Mouse (Mus musculus): ENCODE results near the gene Negr1. TPM values are rescaled to one million over a fixed set of nuclear protein-coding genes. Genes with fewer than 3 reads are reported as not detected.

Gene Negr1
- total RNA-seq, 4 experiments from 2014 or later: 0.41 to 0.94 (median 0.84) TPM

- no peak for DNase-seq (ENCODE audit: low spot score)
Observed at GRCm38 (mm10) chr3:156903925-156904576, 342.5 kb downstream of the Negr1 start.

- no peak for DNase-seq (ENCODE audit: low spot score)
Observed at GRCm38 (mm10) chr3:156912816-156913215, 351.2 kb downstream of the Negr1 start.

- no peak for DNase-seq (ENCODE audit: low spot score)
Observed at GRCm38 (mm10) chr3:156921369-156921768, 359.8 kb downstream of the Negr1 start.

- no peak for DNase-seq (ENCODE audit: low spot score)
Observed at GRCm38 (mm10) chr3:156923159-156923558, 361.6 kb downstream of the Negr1 start.

GRCm38 (mm10) chr3:156925102-156925501, 363.5 kb downstream of the Negr1 start:
- DNase-seq (ENCODE audit: low spot score): peak; percentile 0

GRCm38 (mm10) chr3:156928396-156929061, 366.9 kb downstream of the Negr1 start:
- DNase-seq (ENCODE audit: low spot score): peak; percentile 6

- DNase-seq (ENCODE audit: low spot score): no peak
Observed at GRCm38 (mm10) chr3:156929062-156929397, 367.4 kb downstream of the Negr1 start.

- DNase-seq (ENCODE audit: low spot score): no peak
Observed at GRCm38 (mm10) chr3:156929677-156930440, 368.3 kb downstream of the Negr1 start.

GRCm38 (mm10) chr3:156931011-156931410, 369.4 kb downstream of the Negr1 start:
- no peak for DNase-seq (ENCODE audit: low spot score)

GRCm38 (mm10) chr3:156931540-156931939, 369.9 kb downstream of the Negr1 start:
- DNase-seq (ENCODE audit: low spot score): no peak

- no peak for DNase-seq (ENCODE audit: low spot score)
Observed at GRCm38 (mm10) chr3:156934778-156935290, 373.2 kb downstream of the Negr1 start.

GRCm38 (mm10) chr3:156947404-156947803, 385.8 kb downstream of the Negr1 start:
- no peak for DNase-seq (ENCODE audit: low spot score)

GRCm38 (mm10) chr3:156952970-156953369, 391.4 kb downstream of the Negr1 start:
- no peak for DNase-seq (ENCODE audit: low spot score)

- no peak for DNase-seq (ENCODE audit: low spot score)
Observed at GRCm38 (mm10) chr3:156955094-156955493, 393.5 kb downstream of the Negr1 start.

- DNase-seq (ENCODE audit: low spot score): no peak
Observed at GRCm38 (mm10) chr3:156958640-156959039, 397.0 kb downstream of the Negr1 start.

- DNase-seq (ENCODE audit: low spot score): no peak
Observed at GRCm38 (mm10) chr3:156968764-156969163, 407.2 kb downstream of the Negr1 start.

- DNase-seq (ENCODE audit: low spot score): no peak
Observed at GRCm38 (mm10) chr3:156971104-156971503, 409.5 kb downstream of the Negr1 start.

- DNase-seq (ENCODE audit: low spot score): no peak
Observed at GRCm38 (mm10) chr3:156976816-156977215, 415.2 kb downstream of the Negr1 start.

- DNase-seq (ENCODE audit: low spot score): no peak
Observed at GRCm38 (mm10) chr3:156980042-156980716, 418.6 kb downstream of the Negr1 start.

GRCm38 (mm10) chr3:156982102-156982501, 420.5 kb downstream of the Negr1 start:
- no peak for DNase-seq (ENCODE audit: low spot score)

- no peak for DNase-seq (ENCODE audit: low spot score)
Observed at GRCm38 (mm10) chr3:156987113-156987512, 425.5 kb downstream of the Negr1 start.

- DNase-seq (ENCODE audit: low spot score): no peak
Observed at GRCm38 (mm10) chr3:156992171-156992570, 430.6 kb downstream of the Negr1 start.
